Mouse (Mus musculus): ENCODE data around the gene Hmg20b.

DNA sequence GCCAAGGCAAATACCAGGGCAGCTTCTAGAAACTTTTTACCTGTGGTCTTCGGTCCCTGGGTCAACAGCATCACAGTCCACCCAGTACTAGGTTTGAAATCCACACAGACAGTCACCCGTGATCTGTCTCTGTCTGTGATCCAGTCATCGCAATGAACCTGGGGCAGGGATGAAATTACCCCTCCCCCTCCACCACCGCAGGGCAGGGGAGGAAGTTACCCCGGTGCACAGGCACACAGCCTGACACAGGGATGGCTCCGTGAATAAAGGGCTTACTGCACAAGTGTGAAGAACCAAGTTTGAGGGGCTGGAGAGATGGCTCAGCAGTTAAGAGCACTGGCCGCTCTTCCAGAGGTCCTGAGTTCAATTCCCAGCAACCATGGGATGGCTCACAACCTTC, 46.5 kb downstream of the Hmg20b start:
- TF ChIP-seq CTCF (IDR thresholded peaks at IDR 0.05; ENCODE audit: borderline replicate concordance, insufficient read depth, low read depth, low read length), result no peak
- no peak for TF ChIP-seq POLR2A (IDR thresholded peaks at IDR 0.05; ENCODE audit: borderline replicate concordance, insufficient read depth, low read length)

Measured in cerebellum, adult 2 months (tissue).